Mouse (Mus musculus) heart, postnatal 0 days (tissue): Measurements from ENCODE around the gene 4921524J17Rik. TPM values are rescaled to one million over a fixed set of nuclear protein-coding genes. Genes with fewer than 3 reads are reported as not detected.

Experiments
- ATAC-seq: fragments of 200-750 bp; cut with Nextera tagmentation; 2 replicates; pipeline ENCODE4 v1.8.0; 2017; ENCODE audit warnings: low read depth, moderate number of reproducible peaks, moderate library complexity; ENCODE audit not compliant: insufficient read depth
- DNase-seq: peaks from one replicate; pipeline ENCODE4 v3.0.0-alpha.2; 2016; ENCODE audit warnings: low spot score
- H3K27ac ChIP-seq: fragments of 300-500 bp; sonication (generic); 2 replicates; pipeline ENCODE4 v1.5.1; 2014; ENCODE audit warnings: low read depth, mild to moderate bottlenecking
- H3K27me3 ChIP-seq: fragments of 300-500 bp; sonication (generic); 2 replicates; pipeline ENCODE4 v1.6.1; 2014; ENCODE audit warnings: low read length, mixed read lengths; ENCODE audit not compliant: control insufficient read depth, insufficient read depth
- H3K36me3 ChIP-seq: fragments of 300-500 bp; sonication (generic); replicated peaks from 2 replicates; pipeline ENCODE4 v1.6.1; 2014; ENCODE audit warnings: low read length, mixed read lengths; ENCODE audit not compliant: control insufficient read depth, insufficient read depth
- H3K4me1 ChIP-seq: fragments of 300-500 bp; sonication (generic); 2 replicates; pipeline ENCODE4 v1.6.1; 2014; ENCODE audit warnings: antibody characterized with exemption; ENCODE audit not compliant: control insufficient read depth, insufficient read depth
- H3K4me2 ChIP-seq: fragments of 300-500 bp; sonication (generic); 2 replicates; pipeline ENCODE4 v1.6.1; 2014; ENCODE audit warnings: low read depth, mild to moderate bottlenecking, low read length, moderate library complexity
- H3K4me3 ChIP-seq: fragments of 300-500 bp; sonication (generic); 2 replicates; pipeline ENCODE4 v1.5.1; 2014; ENCODE audit warnings: low read depth, low read length
- H3K9ac ChIP-seq: fragments of 300-500 bp; sonication (generic); replicated peaks from 2 replicates; pipeline ENCODE4 v1.6.1; 2014; ENCODE audit warnings: low read depth, low read length, mixed read lengths
- H3K9me3 ChIP-seq: fragments of 300-500 bp; sonication (generic); replicated peaks from 2 replicates; pipeline ENCODE4 v1.6.1; 2016; ENCODE audit warnings: low read length; ENCODE audit not compliant: control insufficient read depth
- CTCF ChIP-seq: IDR thresholded peaks from 2 replicates; pipeline ENCODE4 v1.5.1; 2016; ENCODE audit warnings: antibody characterized with exemption, control low read depth, low read depth
- EP300 ChIP-seq: IDR thresholded peaks from 2 replicates; pipeline ENCODE4 v1.6.1; 2016; ENCODE audit warnings: antibody characterized with exemption, low read depth
- WGBS: fragments of 180-500 bp; shearing (Covaris S2); extraction: QIAGEN DNeasy Blood & Tissue Kit; methylation state at CpG from one replicate; pipeline ENCODE4 v1.1.7; 2014; 5-methylcytosine and 5-hydroxymethylcytosine counted together
- polyA plus RNA-seq: library from polyadenylated mRNA; unstranded; fragments of >200 nt; fragmentation: Nextera tagmentation; extraction: Ambion mirVana; gene quantifications from 2 replicates; pipeline ENCODE4 v1.2.1, GENCODE M21; 2015
- total RNA-seq: library from RNA; depleted of rRNA; stranded (reverse); fragments of >200 nt; gene quantifications from 2 replicates; pipeline ENCODE4 v1.2.3, GENCODE M21; 2014; ENCODE audit warnings: low replicate concordance

4921524J17Rik gene
- total and polyA plus RNA-seq, 2 experiments from 2014 or later, result 27.6 to 67.6 TPM

DNA sequence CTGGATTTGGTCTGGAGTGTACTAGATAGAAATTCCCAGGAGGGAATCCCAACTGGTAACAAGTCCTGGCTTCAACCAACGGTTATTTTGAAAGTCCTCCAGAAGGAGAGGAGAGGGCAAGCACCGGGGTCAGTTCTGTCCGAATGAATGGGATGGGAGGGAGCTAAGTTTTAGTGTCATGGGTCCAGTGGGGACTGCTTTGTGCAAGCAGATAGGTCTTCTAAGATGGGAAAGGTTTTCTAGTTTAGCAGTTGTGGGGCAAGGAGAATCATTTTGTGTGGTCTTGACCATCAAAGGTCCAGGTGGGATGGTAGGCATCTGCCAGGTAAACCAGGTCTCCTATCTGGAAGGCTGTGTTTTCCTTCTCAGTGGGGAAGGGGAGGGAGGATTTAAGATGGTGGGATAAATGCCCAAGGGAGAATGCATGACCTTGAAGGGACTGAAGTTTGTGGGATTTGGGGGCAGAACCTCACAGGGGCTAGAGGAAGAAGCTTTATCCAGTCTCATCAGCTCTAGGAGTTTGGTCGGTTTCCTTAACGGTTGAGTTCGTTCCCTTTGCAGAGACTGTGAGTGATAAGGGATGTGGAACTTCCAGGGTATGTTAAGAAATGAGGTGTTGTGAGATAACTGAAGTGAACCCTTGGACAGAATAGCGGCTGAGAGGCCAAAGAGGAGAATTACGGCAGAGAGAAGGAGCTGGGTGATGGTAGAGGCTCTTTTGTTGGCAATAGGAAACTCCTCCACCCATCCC lies 36.8 kb downstream of the 4921524J17Rik start:
- Histone ChIP-seq H3K9me3 (no peaks in the 10 kb centered on the region), H3K4me1 (no peaks in the 10 kb centered on the region; the same call in 1 of the 2 replicates), H3K27me3 (no peaks in the 10 kb centered on the region), H3K4me2 (no peak overlapping the region), H3K36me3 (no peaks in the 10 kb centered on the region), H3K27ac (no peak overlapping the region), H3K9ac (no peak overlapping the region), H3K4me3 (no peak overlapping the region)
- no peak for TF ChIP-seq EP300
- no peak for TF ChIP-seq CTCF
- DNase-seq, result no peak
- WGBS, result 42% methylated on average over 8 of the region's 8 CpGs
- no peak for ATAC-seq

GRCm38 (mm10) chr8:85395017-85395416 lies 37.6 kb downstream of the 4921524J17Rik start:
- Histone ChIP-seq H3K36me3 (no peaks in the 10 kb centered on the region), H3K4me2 (no peak overlapping the region), H3K27me3 (no peaks in the 10 kb centered on the region), H3K4me3 (no peak overlapping the region), H3K9ac (no peak overlapping the region), H3K9me3 (no peaks in the 10 kb centered on the region), H3K27ac (no peak overlapping the region), H3K4me1 (no peaks in the 10 kb centered on the region; the same call in 1 of the 2 replicates)
- 56% methylated on average over 3 of the region's 3 CpGs for WGBS
- DNase-seq (no peak), ATAC-seq (no peak)
- TF ChIP-seq EP300, result no peak
- TF ChIP-seq CTCF, result no peak

DNA sequence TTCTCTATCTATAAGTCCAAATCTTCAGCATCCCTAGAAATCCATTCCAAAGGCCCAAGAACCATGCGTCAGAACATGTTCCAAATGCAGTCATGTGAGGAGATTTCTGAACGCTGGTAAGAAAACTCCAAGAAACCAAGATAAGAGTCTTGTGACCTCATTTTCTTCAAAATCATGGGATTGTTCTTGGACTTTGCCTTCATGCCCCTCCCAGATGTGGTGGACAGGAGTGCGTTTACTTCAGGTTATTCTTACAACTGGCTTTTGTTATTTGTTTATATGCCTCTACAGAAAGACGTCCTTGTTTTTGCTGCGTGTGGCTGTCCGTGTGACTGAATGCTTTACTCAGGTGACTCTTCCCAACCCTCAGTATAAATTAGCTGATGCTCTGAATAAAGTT lies 39.4 kb downstream of the 4921524J17Rik start:
- no peak overlapping the region for H3K4me2 ChIP-seq
- no peaks in the 10 kb centered on the region for H3K9me3 ChIP-seq
- TF ChIP-seq CTCF (no peak), EP300 (no peak)
- H3K27ac ChIP-seq, result no peak overlapping the region
- no peaks in the 10 kb centered on the region for H3K36me3 ChIP-seq
- no peak overlapping the region for H3K4me3 ChIP-seq
- 81% methylated on average over 6 of the region's 6 CpGs for WGBS
- no peaks in the 10 kb centered on the region; the same call in 1 of the 2 replicates for H3K4me1 ChIP-seq
- no peaks in the 10 kb centered on the region for H3K27me3 ChIP-seq
- no peak overlapping the region for H3K9ac ChIP-seq
- no peak for ATAC-seq
- DNase-seq, result no peak

DNA sequence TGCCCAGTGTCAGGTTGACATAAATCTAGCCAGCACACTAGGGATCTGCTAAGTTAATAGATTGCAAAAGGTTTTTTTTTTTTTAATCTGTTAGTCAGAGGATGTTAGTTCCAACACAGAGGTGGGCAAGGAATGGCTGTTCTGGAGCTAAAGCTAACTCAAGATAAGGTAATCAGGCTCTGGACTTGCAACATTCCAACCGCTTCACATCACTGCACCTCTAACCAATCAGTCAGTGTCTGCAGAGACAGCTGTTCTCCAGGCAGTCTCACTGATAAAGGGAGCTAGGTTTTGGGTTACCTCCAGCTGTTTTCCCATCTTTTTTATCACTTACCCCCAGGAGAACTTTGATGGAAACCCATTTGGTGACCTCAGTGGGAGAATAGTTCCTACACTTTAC lies 41.2 kb downstream of the 4921524J17Rik start:
- no peak for TF ChIP-seq EP300
- TF ChIP-seq CTCF, result no peak
- Histone ChIP-seq H3K27me3 (no peaks in the 10 kb centered on the region), H3K36me3 (no peaks in the 10 kb centered on the region), H3K4me2 (no peak overlapping the region), H3K9me3 (no peaks in the 10 kb centered on the region), H3K9ac (no peak overlapping the region), H3K4me1 (peaks cover 4% of the 10 kb centered on the region; the same call in 1 of the 2 replicates), H3K4me3 (no peak overlapping the region), H3K27ac (no peak overlapping the region)
- DNase-seq (no peak), ATAC-seq (no peak)
- 57% methylated on average over 1 of the region's 1 CpGs for WGBS

GRCm38 (mm10) chr8:85386205-85386604 lies 46.4 kb downstream of the 4921524J17Rik start, which contains the start of gene Mylk3:
TSS of gene Mylk3 (minus strand) at chr8:85386345.
- H3K4me2 ChIP-seq, result peak within 1 kb of the TSS; percentile 41
- no peak within 1 kb of the TSS for H3K9ac ChIP-seq
- TF ChIP-seq EP300, result no peak
- 0 out of 2 replicates have a peak, but pooled peaks have one; percentile 20 for TF ChIP-seq CTCF
- H3K27ac ChIP-seq, result peak within 1 kb of the TSS; percentile 36; the same call in 1 of the 2 replicates
- H3K4me3 ChIP-seq, result peak within 1 kb of the TSS; percentile 8; the same call in 1 of the 2 replicates
- H3K36me3 ChIP-seq, result no peaks in the 10 kb centered on the region
- no peaks in the 10 kb centered on the region for H3K9me3 ChIP-seq
- H3K4me1 ChIP-seq, result peaks cover 43% of the 10 kb centered on the region
- 40% methylated on average over 6 of the region's 6 CpGs for WGBS
- peak; percentile 97 for ATAC-seq
- no peaks in the 10 kb centered on the region for H3K27me3 ChIP-seq
- peak; percentile 84 for DNase-seq
